In genomic region chr7:27308821-27309549, GRCm38 (mm10) we compare ENCODE assay signal across 7 mouse cellular contexts. TPM values are rescaled to one million over a fixed set of nuclear protein-coding genes. Genes with fewer than 3 reads are reported as not detected.
DNase-seq lines count a peak whose midpoint lies in the region; ATAC-seq and TF ChIP-seq lines count a peak whose summit lies in the region.

No protein-coding gene starts in this region.

- no peak overlapping the region for H3K27ac ChIP-seq in hindbrain, embryonic 14.5 days
- no peak overlapping the region for H3K27ac ChIP-seq in liver, embryonic 16.5 days (ENCODE audit: low read length)

- TF ChIP-seq CTCF in E14TG2a.4 (conservative IDR thresholded peaks at IDR 0.05; ENCODE audit: low read length): no peak

- ATAC-seq in hindbrain, embryonic 14.5 days (ENCODE audit: low FRiP score): no peak
- no peak for ATAC-seq in liver, embryonic 16.5 days (ENCODE audit: low read depth)

- peaks cover 58% of the 10 kb centered on the region for H3K36me3 ChIP-seq in E14TG2a.4 (ENCODE audit: insufficient read depth, low read length)
- H3K36me3 ChIP-seq in hindbrain, embryonic 14.5 days (replicated peaks; ENCODE audit: control insufficient read depth, insufficient read depth): no peaks in the 10 kb centered on the region; the same call in 1 of the 2 replicates
- H3K36me3 ChIP-seq in liver, embryonic 16.5 days (ENCODE audit: control insufficient read depth, insufficient read depth): no peaks in the 10 kb centered on the region

- peaks cover 15% of the 10 kb centered on the region for H3K9me3 ChIP-seq in E14TG2a.4 (ENCODE audit: low read length)
- H3K9me3 ChIP-seq in hindbrain, embryonic 14.5 days (ENCODE audit: control insufficient read depth, low read length): 0 out of 2 replicates have a peak, but pooled peaks cover 5% of the 10 kb centered on the region
- no peaks in the 10 kb centered on the region for H3K9me3 ChIP-seq in liver, embryonic 16.5 days (replicated peaks; ENCODE audit: control insufficient read depth, low read length)

- 11% methylated on average over 28 of the region's 28 CpGs for WGBS in hindbrain, embryonic 14.5 days
- WGBS in liver, embryonic 16.5 days (ENCODE audit: insufficient replicate concordance): 9% methylated on average over 28 of the region's 28 CpGs

- H3K4me3 ChIP-seq in E14TG2a.4 (replicated peaks; ENCODE audit: low read length): peak overlapping the region; percentile 84
- H3K4me3 ChIP-seq in hindbrain, embryonic 14.5 days (replicated peaks; ENCODE audit: low read length): peak overlapping the region; percentile 23
- H3K4me3 ChIP-seq in liver, embryonic 16.5 days (ENCODE audit: low read depth, low read length): no peak overlapping the region

- H3K27me3 ChIP-seq in E14TG2a.4 (ENCODE audit: insufficient read depth, low read length): no peaks in the 10 kb centered on the region
- peaks cover 14% of the 10 kb centered on the region; the same call in 1 of the 2 replicates for H3K27me3 ChIP-seq in hindbrain, embryonic 14.5 days (ENCODE audit: control insufficient read depth, insufficient read depth, low read length)
- peaks cover 24% of the 10 kb centered on the region for H3K27me3 ChIP-seq in liver, embryonic 16.5 days (ENCODE audit: control insufficient read depth, insufficient read depth, low read depth, low read length)

- DNase-seq in ZHBTc4 (ENCODE audit: low read depth, low spot score): peak; percentile 93
- no peak for DNase-seq in hindbrain, embryonic 14.5 days (ENCODE audit: low spot score)
- no peak for DNase-seq in right cerebral cortex, postnatal 25 days
- DNase-seq in left cerebral cortex, adult 8-10 months (ENCODE audit: low spot score in 2 of 2): no peak
- DNase-seq in Muller cell, postnatal 12 days (ENCODE audit: inconsistent ontology term): no peak

- peak overlapping the region; percentile 50 for H3K4me2 ChIP-seq in hindbrain, embryonic 14.5 days (replicated peaks)
- H3K4me2 ChIP-seq in liver, embryonic 16.5 days (ENCODE audit: low read depth, low read length): peak overlapping the region; percentile 34; the same call in 1 of the 2 replicates

- peaks cover 62% of the 10 kb centered on the region for H3K4me1 ChIP-seq in E14TG2a.4 (replicated peaks; ENCODE audit: low read depth, low read length)
- H3K4me1 ChIP-seq in hindbrain, embryonic 14.5 days (replicated peaks; ENCODE audit: control insufficient read depth, insufficient read depth, low read length): peaks cover 3% of the 10 kb centered on the region; the same call in 1 of the 2 replicates
- H3K4me1 ChIP-seq in liver, embryonic 16.5 days (ENCODE audit: control insufficient read depth, low read depth, low read length): no peaks in the 10 kb centered on the region; the same call in 1 of the 2 replicates

- H3K9ac ChIP-seq in hindbrain, embryonic 14.5 days: peak overlapping the region; percentile 36; the same call in 1 of the 2 replicates
- H3K9ac ChIP-seq in liver, embryonic 16.5 days (ENCODE audit: low read depth, low read length): no peak overlapping the region

RNA-seq across cellular contexts. Expression of gene Ltbp4, which starts 28.5 kb away (rescaled TPM):
- 10.4 TPM in 2 replicates for polyA plus RNA-seq in hindbrain, embryonic 14.5 days (2014; fragmentation: Nextera tagmentation; extraction: Ambion mirVana)
- 5.2 and 7.6 TPM in 2 replicates for polyA plus RNA-seq in liver, embryonic 16.5 days (2015; fragmentation: Nextera tagmentation; extraction: Ambion mirVana)
- total RNA-seq in left cerebral cortex, adult 8-10 months (2022): 10 to 100 TPM; 41.9 to 51.1 (median 44.6) TPM

RNA-seq across cellular contexts. Expression of gene Shkbp1, which starts 46.8 kb away (rescaled TPM):
- 30.6 and 34.6 TPM in 2 replicates for polyA plus RNA-seq in hindbrain, embryonic 14.5 days (2014; fragmentation: Nextera tagmentation; extraction: Ambion mirVana)
- polyA plus RNA-seq in liver, embryonic 16.5 days (2015; fragmentation: Nextera tagmentation; extraction: Ambion mirVana): 16.1 and 16.5 TPM in 2 replicates
- total RNA-seq in left cerebral cortex, adult 8-10 months (2022): 10 to 100 TPM; 20.7 to 25.9 (median 23.1) TPM

RNA-seq across cellular contexts. Expression of gene Gm20479, which starts 48.2 kb away (rescaled TPM):
- not detected in 2 replicates for polyA plus RNA-seq in hindbrain, embryonic 14.5 days (2014; fragmentation: Nextera tagmentation; extraction: Ambion mirVana)
- polyA plus RNA-seq in liver, embryonic 16.5 days (2015; fragmentation: Nextera tagmentation; extraction: Ambion mirVana): 0.23 and 0.44 TPM in 2 replicates
- not detected for total RNA-seq in left cerebral cortex, adult 8-10 months (2022)

RNA-seq across cellular contexts. Expression of gene Numbl, which starts 50.8 kb away (rescaled TPM):
- 36.2 and 39.2 TPM in 2 replicates for polyA plus RNA-seq in hindbrain, embryonic 14.5 days (2014; fragmentation: Nextera tagmentation; extraction: Ambion mirVana)
- 1.2 and 1.9 TPM in 2 replicates for polyA plus RNA-seq in liver, embryonic 16.5 days (2015; fragmentation: Nextera tagmentation; extraction: Ambion mirVana)
- 10 to 100 TPM; 89.4 to 99.0 (median 95.1) TPM for total RNA-seq in left cerebral cortex, adult 8-10 months (2022)
